In genomic region chr17:67503125-67503878, GRCm38 (mm10) we compare ENCODE assay signal across 23 mouse cellular contexts.
DNase-seq lines count a peak whose midpoint lies in the region; ATAC-seq and TF ChIP-seq lines count a peak whose summit lies in the region.
"Had no signal": no experiment of that assay in that cellular context is flagged by ENCODE, and none has a peak within 500 bp of the region (broad histone marks: within the 10 kb centered on the region; RNA-seq: fewer than 3 reads in every experiment).

No protein-coding gene starts in this region.

- no peak for ATAC-seq in heart, embryonic 16.5 days (replicated peaks; ENCODE audit: extremely low read depth, insufficient read depth, low FRiP score)
- peak; percentile 67 for ATAC-seq in common myeloid progenitor, adult 5-6 weeks (replicated peaks; ENCODE audit: low read depth, poor library complexity, severe bottlenecking)
- no peak for ATAC-seq in midbrain, embryonic 14.5 days (ENCODE audit: low FRiP score, low TSS enrichment)
- ATAC-seq: forebrain, embryonic 14.5 days; hindbrain, embryonic 16.5 days; inflammation-experienced regulatory T-cells, adult 6 months; intestine, postnatal 0 days had no signal

- H3K4me2 ChIP-seq in heart, embryonic 16.5 days (ENCODE audit: low read depth, low read length), result no peak overlapping the region
- no peak overlapping the region for H3K4me2 ChIP-seq in midbrain, embryonic 14.5 days (ENCODE audit: low read length)
- H3K4me2 ChIP-seq: embryonic facial prominence, embryonic 15.5 days; heart, embryonic 11.5 days; hindbrain, embryonic 12.5 days had no signal

- H3K9ac ChIP-seq in heart, embryonic 16.5 days (ENCODE audit: low read length), result no peak overlapping the region
- no peak overlapping the region for H3K9ac ChIP-seq in midbrain, embryonic 14.5 days (replicated peaks; ENCODE audit: low read length)
- H3K9ac ChIP-seq: embryonic facial prominence, embryonic 15.5 days; hindbrain, embryonic 12.5 days had no signal

- no peak overlapping the region for H3K4me3 ChIP-seq in gastrocnemius, adult 2 months
- no peak overlapping the region for H3K4me3 ChIP-seq in heart, embryonic 16.5 days (ENCODE audit: low read length)
- no peak overlapping the region for H3K4me3 ChIP-seq in midbrain, embryonic 14.5 days (replicated peaks; ENCODE audit: low read depth, low read length)
- H3K4me3 ChIP-seq: embryonic facial prominence, embryonic 15.5 days; erythroblast, embryonic 14.5 days; forebrain, embryonic 10.5 days; hindbrain, embryonic 12.5 days had no signal

- no peaks in the 10 kb centered on the region for H3K36me3 ChIP-seq in heart, embryonic 16.5 days (ENCODE audit: control insufficient read depth, insufficient read depth)
- H3K36me3 ChIP-seq in midbrain, embryonic 14.5 days (ENCODE audit: control insufficient read depth, insufficient read depth, low read length), result no peaks in the 10 kb centered on the region
- H3K36me3 ChIP-seq: embryonic facial prominence, embryonic 15.5 days; forebrain, embryonic 10.5 days; hindbrain, embryonic 12.5 days had no signal

- peak overlapping the region; percentile 78 for H3K27ac ChIP-seq in gastrocnemius, adult 2 months
- H3K27ac ChIP-seq in heart, embryonic 16.5 days (ENCODE audit: low read length), result peak overlapping the region; percentile 61
- H3K27ac ChIP-seq in midbrain, embryonic 14.5 days (replicated peaks; ENCODE audit: low read depth, low read length), result no peak overlapping the region
- H3K27ac ChIP-seq: embryonic facial prominence, embryonic 15.5 days; hindbrain, embryonic 12.5 days had no signal

- intact Hi-C loops in gastrocnemius, adult 2 months (cut with DNase I), result no loop called here

- DNase-seq in gastrocnemius, adult 2 months, result no peak
- DNase-seq in gastrocnemius, adult 8-10 months (ENCODE audit: low spot score in 2 of 2), result no peak
- DNase-seq in heart, adult 18-20 months, result no peak
- no peak for DNase-seq in urinary bladder, postnatal 10 days (ENCODE audit: low spot score)
- DNase-seq in midbrain, embryonic 14.5 days, result no peak
- DNase-seq: adrenal gland, postnatal 10 days; B cell, adult 2 months; cerebellum, adult 18-20 months; cerebellum, adult 9-11 months; embryo, embryonic 11 days; gastrocnemius, postnatal 10 days; kidney, adult 8-10 months had no signal

- TF ChIP-seq CTCF in gastrocnemius, adult 2 months (IDR thresholded peaks at IDR 0.05), result no peak

- H3K4me1 ChIP-seq in heart, embryonic 16.5 days (ENCODE audit: control insufficient read depth, insufficient read depth, low read length), result no peaks in the 10 kb centered on the region
- H3K4me1 ChIP-seq in midbrain, embryonic 14.5 days (ENCODE audit: control insufficient read depth, insufficient read depth, low read length), result peaks cover 10% of the 10 kb centered on the region

- 67% methylated on average over 6 of the region's 6 CpGs for WGBS in heart, embryonic 16.5 days
- WGBS in midbrain, embryonic 14.5 days, result 72% methylated on average over 6 of the region's 6 CpGs

- no peaks in the 10 kb centered on the region for H3K9me3 ChIP-seq in heart, embryonic 16.5 days (replicated peaks; ENCODE audit: control insufficient read depth, low read length)
- no peaks in the 10 kb centered on the region for H3K9me3 ChIP-seq in midbrain, embryonic 14.5 days (ENCODE audit: control insufficient read depth, low read length)
- H3K9me3 ChIP-seq: embryonic facial prominence, embryonic 15.5 days; forebrain, embryonic 10.5 days; hindbrain, embryonic 12.5 days had no signal

- no peaks in the 10 kb centered on the region for H3K27me3 ChIP-seq in heart, embryonic 16.5 days (ENCODE audit: control insufficient read depth, insufficient read depth, low read length)
- H3K27me3 ChIP-seq in midbrain, embryonic 14.5 days (ENCODE audit: control insufficient read depth, insufficient read depth, low read length), result no peaks in the 10 kb centered on the region
- H3K27me3 ChIP-seq: embryonic facial prominence, embryonic 15.5 days; hindbrain, embryonic 12.5 days had no signal
